Mouse (Mus musculus) midbrain, embryonic 10.5 days (tissue): ENCODE results near the gene Utrn. TPM values are rescaled to one million over a fixed set of nuclear protein-coding genes. Genes with fewer than 3 reads are reported as not detected.

Experiments
- DNase-seq: peaks from one replicate; pipeline ENCODE4 v3.0.0-alpha.2; 2017; ENCODE audit warnings: low spot score
- H3K27ac ChIP-seq: fragments of 300-500 bp; sonication (generic); replicated peaks from 2 replicates; pipeline ENCODE4 v1.5.1; 2016; ENCODE audit warnings: mild to moderate bottlenecking
- H3K27me3 ChIP-seq: fragments of 300-500 bp; sonication (generic); 2 replicates; pipeline ENCODE4 v1.6.1; 2016; ENCODE audit warnings: low read depth, mild to moderate bottlenecking; ENCODE audit not compliant: poor library complexity, severe bottlenecking
- H3K36me3 ChIP-seq: fragments of 300-500 bp; sonication (generic); 2 replicates; pipeline ENCODE4 v1.6.1; 2016; ENCODE audit warnings: mild to moderate bottlenecking, moderate library complexity
- H3K4me1 ChIP-seq: fragments of 300-500 bp; sonication (generic); 2 replicates; pipeline ENCODE4 v1.6.1; 2016
- H3K4me3 ChIP-seq: fragments of 300-500 bp; sonication (generic); 2 replicates; pipeline ENCODE4 v1.5.1; 2016; ENCODE audit warnings: mild to moderate bottlenecking, moderate library complexity
- H3K9me3 ChIP-seq: fragments of 300-500 bp; sonication (generic); replicated peaks from 2 replicates; pipeline ENCODE4 v1.6.1; 2016; ENCODE audit warnings: mild to moderate bottlenecking
- WGBS: fragments of 180-500 bp; shearing (Covaris S2); methylation state at CpG from one replicate; pipeline ENCODE4 v1.1.7; 2016; 5-methylcytosine and 5-hydroxymethylcytosine counted together
- polyA plus RNA-seq: library from polyadenylated mRNA; unstranded; fragments of >200 nt; fragmentation: Nextera tagmentation; extraction: Ambion mirVana; gene quantifications from 2 replicates; pipeline ENCODE4 v1.2.1, GENCODE M21; 2016

Utrn gene
- polyA plus RNA-seq, 1 experiment from 2014 or later = 38.8 TPM

GRCm38 (mm10) chr10:12729635-12730034 lies 139.5 kb downstream of the Utrn start:
- H3K27ac ChIP-seq = no peak overlapping the region
- no peaks in the 10 kb centered on the region for H3K9me3 ChIP-seq
- no peak for DNase-seq
- H3K27me3 ChIP-seq = no peaks in the 10 kb centered on the region
- H3K36me3 ChIP-seq = peaks cover 35% of the 10 kb centered on the region
- no peak overlapping the region for H3K4me3 ChIP-seq
- peaks cover 21% of the 10 kb centered on the region for H3K4me1 ChIP-seq
- WGBS = 84% methylated on average over 1 of the region's 1 CpGs

GRCm38 (mm10) chr10:12729033-12729432 lies 140.1 kb downstream of the Utrn start:
- DNase-seq = no peak
- H3K9me3 ChIP-seq = no peaks in the 10 kb centered on the region
- peaks cover 22% of the 10 kb centered on the region for H3K4me1 ChIP-seq
- H3K27ac ChIP-seq = no peak overlapping the region
- WGBS = 84% methylated on average over 5 of the region's 5 CpGs
- peaks cover 29% of the 10 kb centered on the region for H3K36me3 ChIP-seq
- H3K4me3 ChIP-seq = no peak overlapping the region
- no peaks in the 10 kb centered on the region for H3K27me3 ChIP-seq

- no peak overlapping the region for H3K4me3 ChIP-seq
- H3K27me3 ChIP-seq = no peaks in the 10 kb centered on the region
- no peak overlapping the region for H3K27ac ChIP-seq
- peaks cover 22% of the 10 kb centered on the region for H3K4me1 ChIP-seq
- H3K9me3 ChIP-seq = no peaks in the 10 kb centered on the region
- 93% methylated on average over 3 of the region's 3 CpGs for WGBS
- DNase-seq = no peak
- peaks cover 21% of the 10 kb centered on the region; the same call in 1 of the 2 replicates for H3K36me3 ChIP-seq
These were observed 141.3 kb downstream of the Utrn start for GRCm38 (mm10) chr10:12727881-12728280.

- no peaks in the 10 kb centered on the region for H3K9me3 ChIP-seq
- no peak overlapping the region for H3K27ac ChIP-seq
- peaks cover 21% of the 10 kb centered on the region; the same call in 1 of the 2 replicates for H3K36me3 ChIP-seq
- H3K27me3 ChIP-seq = no peaks in the 10 kb centered on the region
- no peak overlapping the region for H3K4me3 ChIP-seq
- WGBS = 59% methylated on average over 13 of the region's 13 CpGs
- peaks cover 22% of the 10 kb centered on the region for H3K4me1 ChIP-seq
- no peak for DNase-seq
These were observed 143.0 kb downstream of the Utrn start for GRCm38 (mm10) chr10:12726041-12726608.

- no peak overlapping the region for H3K4me3 ChIP-seq
- peaks cover 26% of the 10 kb centered on the region for H3K36me3 ChIP-seq
- peaks cover 20% of the 10 kb centered on the region for H3K4me1 ChIP-seq
- WGBS = 84% methylated on average over 14 of the region's 14 CpGs
- peak overlapping the region; percentile 33; the same call in 1 of the 2 replicates for H3K27ac ChIP-seq
- H3K27me3 ChIP-seq = no peaks in the 10 kb centered on the region
- H3K9me3 ChIP-seq = no peaks in the 10 kb centered on the region
- DNase-seq = no peak
These were observed 144.7 kb downstream of the Utrn start for GRCm38 (mm10) chr10:12724247-12725001.

GRCm38 (mm10) chr10:12723269-12723668 lies 145.9 kb downstream of the Utrn start:
- H3K27me3 ChIP-seq = no peaks in the 10 kb centered on the region
- no peak for DNase-seq
- 76% methylated on average over 3 of the region's 3 CpGs for WGBS
- H3K36me3 ChIP-seq = peaks cover 27% of the 10 kb centered on the region
- H3K4me3 ChIP-seq = no peak overlapping the region
- H3K27ac ChIP-seq = no peak overlapping the region
- H3K4me1 ChIP-seq = peaks cover 20% of the 10 kb centered on the region
- H3K9me3 ChIP-seq = no peaks in the 10 kb centered on the region

GRCm38 (mm10) chr10:12722111-12722510 lies 147.1 kb downstream of the Utrn start:
- Histone ChIP-seq H3K27ac (no peak overlapping the region), H3K36me3 (peaks cover 22% of the 10 kb centered on the region), H3K4me3 (no peak overlapping the region), H3K9me3 (no peaks in the 10 kb centered on the region), H3K27me3 (no peaks in the 10 kb centered on the region), H3K4me1 (peaks cover 20% of the 10 kb centered on the region)
- DNase-seq = no peak
- WGBS = 89% methylated on average over 2 of the region's 2 CpGs

GRCm38 (mm10) chr10:12718386-12718785 lies 150.8 kb downstream of the Utrn start:
- DNase-seq = no peak
- no peak overlapping the region for H3K4me3 ChIP-seq
- 92% methylated on average over 8 of the region's 8 CpGs for WGBS

GRCm38 (mm10) chr10:12717381-12717780 lies 151.8 kb downstream of the Utrn start:
- WGBS = 90% methylated on average over 3 of the region's 3 CpGs
- no peaks in the 10 kb centered on the region for H3K9me3 ChIP-seq

More at GRCm38 (mm10) chr10:12718386-12718785, 150.8 kb downstream of the Utrn start:
- Histone ChIP-seq H3K9me3 (no peaks in the 10 kb centered on the region), H3K27me3 (no peaks in the 10 kb centered on the region), H3K4me1 (no peaks in the 10 kb centered on the region), H3K27ac (no peak overlapping the region), H3K36me3 (peaks cover 34% of the 10 kb centered on the region)

GRCm38 (mm10) chr10:12716657-12717327 lies 152.4 kb downstream of the Utrn start:
- no peak for DNase-seq
- H3K27me3 ChIP-seq = no peaks in the 10 kb centered on the region
- no peak overlapping the region for H3K27ac ChIP-seq
- peaks cover 48% of the 10 kb centered on the region for H3K36me3 ChIP-seq
- H3K9me3 ChIP-seq = no peaks in the 10 kb centered on the region
- no peaks in the 10 kb centered on the region for H3K4me1 ChIP-seq
- H3K4me3 ChIP-seq = no peak overlapping the region
- WGBS = 88% methylated on average over 5 of the region's 5 CpGs

More at GRCm38 (mm10) chr10:12717381-12717780, 151.8 kb downstream of the Utrn start:
- DNase-seq = no peak
- peaks cover 42% of the 10 kb centered on the region for H3K36me3 ChIP-seq
- H3K27me3 ChIP-seq = no peaks in the 10 kb centered on the region
- H3K4me3 ChIP-seq = no peak overlapping the region
- H3K27ac ChIP-seq = no peak overlapping the region
- no peaks in the 10 kb centered on the region for H3K4me1 ChIP-seq

- Histone ChIP-seq H3K9me3 (no peaks in the 10 kb centered on the region), H3K36me3 (peaks cover 46% of the 10 kb centered on the region), H3K4me3 (no peak overlapping the region), H3K27ac (no peak overlapping the region), H3K4me1 (no peaks in the 10 kb centered on the region), H3K27me3 (no peaks in the 10 kb centered on the region)
- DNase-seq = no peak
- WGBS = 94% methylated on average over 14 of the region's 14 CpGs
These were observed 155.8 kb downstream of the Utrn start for GRCm38 (mm10) chr10:12713236-12713855.

- Histone ChIP-seq H3K4me1 (no peaks in the 10 kb centered on the region), H3K4me3 (no peak overlapping the region), H3K36me3 (peaks cover 44% of the 10 kb centered on the region), H3K9me3 (no peaks in the 10 kb centered on the region), H3K27me3 (no peaks in the 10 kb centered on the region), H3K27ac (no peak overlapping the region)
- WGBS = 87% methylated on average over 11 of the region's 11 CpGs
- no peak for DNase-seq
These were observed 157.8 kb downstream of the Utrn start for GRCm38 (mm10) chr10:12711332-12711831.
